Mouse (Mus musculus): Measurements from ENCODE around the gene Hnrnpf.
"Not testable (repeated sequence)": the region's sequence is repeated elsewhere in the genome, so short reads cannot be mapped to it uniquely, and the experiment has no call there.

Gene Hnrnpf

GRCm38 (mm10) chr6:117900126-117901080, at the start of gene Hnrnpf:
Gene Hnrnpf, plus strand, starts transcription at chr6:117900324.
- DNase-seq (ENCODE audit: low spot score in 2 of 2) = peak in 1 of 2 experiments; percentile 58

DNA sequence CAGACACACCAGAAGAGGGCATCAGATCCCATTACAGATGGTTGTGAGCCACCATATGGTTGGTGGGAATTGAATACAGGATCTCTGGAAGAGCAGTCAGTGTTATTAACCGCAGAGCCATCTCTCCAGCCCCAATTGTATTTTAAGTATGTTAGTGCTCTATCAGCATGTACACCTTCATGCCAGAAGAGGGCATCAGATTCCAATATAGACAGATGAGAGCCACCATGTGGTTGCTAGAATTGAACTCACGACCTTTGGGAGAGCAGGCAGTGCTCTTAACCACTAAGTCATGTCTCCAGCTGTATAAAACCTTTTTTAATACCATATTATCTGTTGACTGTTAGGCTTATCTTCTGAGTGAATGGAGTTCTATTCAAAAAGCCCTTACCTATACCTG, 48.4 kb upstream of the Hnrnpf start:
- DNase-seq (ENCODE audit: low spot score in 2 of 2) = no peak

DNA sequence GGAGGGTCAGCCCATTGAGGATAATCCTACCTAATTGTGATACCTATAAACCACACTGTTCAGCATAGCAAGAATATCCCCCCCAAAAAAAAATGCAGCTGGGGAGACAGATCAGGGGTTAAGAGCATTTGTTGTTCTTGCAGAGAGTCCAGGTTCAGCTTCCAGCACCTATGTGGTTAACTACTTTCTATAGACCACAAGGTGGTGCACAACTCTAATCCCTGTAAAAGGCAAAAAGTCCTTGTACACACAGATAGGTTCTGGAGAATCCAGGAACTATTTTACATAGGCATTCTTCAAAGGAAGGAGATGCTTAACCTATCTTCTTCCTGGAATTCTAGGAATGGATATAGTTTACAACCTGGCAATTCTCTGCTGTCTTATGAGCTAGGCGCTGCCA, 42.1 kb upstream of the Hnrnpf start:
- DNase-seq (ENCODE audit: low spot score in 2 of 2) = no peak

- no peak for DNase-seq (ENCODE audit: low spot score in 2 of 2)
Observed at GRCm38 (mm10) chr6:117861848-117862247, 38.3 kb upstream of the Hnrnpf start, which contains the start of gene Zfp239. Gene Zfp239, plus strand, starts transcription at chr6:117862100.

GRCm38 (mm10) chr6:117862465-117862864, 37.7 kb upstream of the Hnrnpf start:
- DNase-seq (ENCODE audit: low spot score in 2 of 2) = no peak

DNA sequence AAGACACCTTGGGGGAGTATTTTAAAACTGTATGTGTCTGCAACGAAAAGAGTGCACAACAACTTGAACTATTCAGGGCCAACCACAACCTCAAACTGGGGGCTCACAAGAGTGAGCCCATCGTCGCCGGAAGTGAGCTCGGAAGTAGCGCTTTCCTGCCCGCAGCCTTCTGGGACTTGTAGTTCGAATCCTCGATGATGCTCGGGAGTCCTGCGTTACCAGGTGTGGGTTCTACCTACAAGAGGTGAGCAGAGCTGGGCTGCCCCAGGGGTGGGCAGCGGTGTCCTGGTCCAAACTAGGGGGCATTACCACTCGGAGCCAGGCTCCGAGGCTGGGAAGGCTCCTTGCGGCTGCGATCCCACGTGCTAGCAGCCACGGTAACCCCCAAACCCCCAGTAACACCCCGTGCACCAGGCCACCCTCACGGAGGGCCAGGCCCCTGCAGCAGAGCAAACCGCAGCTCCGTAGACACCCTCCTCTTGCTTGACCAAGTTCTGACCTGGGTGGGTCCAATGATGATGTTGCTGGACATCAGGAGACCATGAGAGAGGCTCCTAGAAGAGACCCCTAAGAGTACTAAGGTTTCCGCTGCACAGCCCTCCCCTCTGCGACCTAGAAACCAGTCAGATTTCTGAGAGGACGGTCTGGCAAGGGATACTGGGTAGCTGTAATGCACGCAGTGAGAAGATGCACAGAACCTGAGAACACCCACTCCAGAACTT, 37.1 kb upstream of the Hnrnpf start:
- peak; percentile 57 to 80 for DNase-seq (ENCODE audit: low spot score in 2 of 2)

DNA sequence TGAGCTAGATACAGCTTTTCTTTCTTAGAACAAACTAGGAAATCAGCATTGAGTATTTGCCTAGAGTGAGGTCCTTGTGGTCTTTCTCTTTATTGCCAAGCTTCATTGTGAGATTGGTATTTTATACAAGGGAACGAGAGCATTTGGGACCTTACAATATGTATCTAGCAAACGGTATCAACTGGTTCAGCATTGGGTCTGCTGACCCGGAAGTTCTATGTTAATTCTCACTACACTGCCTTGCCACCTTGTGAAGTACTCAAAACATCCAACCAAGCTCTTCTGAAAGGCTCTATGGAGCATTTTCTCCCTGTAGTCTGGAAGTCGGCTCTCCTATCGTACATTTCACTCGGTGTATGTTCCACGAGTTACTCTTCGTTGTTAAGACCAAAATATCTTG, 36.4 kb upstream of the Hnrnpf start:
- no peak for DNase-seq (ENCODE audit: low spot score in 2 of 2)

DNA sequence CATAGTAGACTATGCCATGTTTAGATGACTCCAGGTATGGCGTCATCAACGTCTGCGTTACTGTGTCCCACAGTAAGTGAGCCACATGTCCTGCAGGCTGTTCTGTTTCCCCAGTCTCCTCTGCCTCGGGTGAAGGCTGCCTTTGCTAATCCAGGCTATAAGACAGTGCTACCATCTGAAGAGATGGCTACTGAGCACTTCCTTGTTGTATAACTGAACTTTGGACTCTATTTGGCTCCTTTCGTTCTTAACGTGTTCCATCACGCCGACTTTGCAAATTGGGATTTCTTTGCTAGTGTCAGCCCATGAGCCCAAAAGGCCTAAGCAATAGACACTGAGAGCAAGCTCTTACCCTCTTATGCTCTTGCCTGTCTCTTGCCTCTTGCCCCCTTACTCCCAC, 31.9 kb upstream of the Hnrnpf start:
- no peak for DNase-seq (ENCODE audit: low spot score in 2 of 2)

- DNase-seq (ENCODE audit: low spot score in 2 of 2) = no peak
Observed at GRCm38 (mm10) chr6:117871034-117871433, 29.1 kb upstream of the Hnrnpf start.

DNA sequence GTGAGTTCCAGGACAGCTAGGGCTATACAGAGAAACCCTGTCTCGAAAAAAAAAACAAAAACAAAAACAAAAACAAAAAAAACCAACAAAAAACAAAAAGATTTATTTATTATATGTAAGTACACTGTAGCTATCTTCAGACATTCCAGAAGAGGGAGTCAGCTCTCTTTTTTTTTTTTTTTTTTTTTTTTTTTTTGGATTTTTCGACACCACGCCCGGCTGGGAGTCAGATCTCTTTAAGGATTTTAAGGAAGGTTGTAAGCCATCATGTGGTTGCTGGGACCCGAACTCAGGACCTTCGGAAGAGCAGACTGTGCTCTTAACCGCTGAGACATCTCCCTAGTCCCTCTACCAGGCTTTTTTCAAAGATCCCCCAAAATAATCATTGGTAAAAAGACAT, 26.7 kb upstream of the Hnrnpf start:
- DNase-seq (ENCODE audit: low spot score in 2 of 2) = not testable (repeated sequence)

DNA sequence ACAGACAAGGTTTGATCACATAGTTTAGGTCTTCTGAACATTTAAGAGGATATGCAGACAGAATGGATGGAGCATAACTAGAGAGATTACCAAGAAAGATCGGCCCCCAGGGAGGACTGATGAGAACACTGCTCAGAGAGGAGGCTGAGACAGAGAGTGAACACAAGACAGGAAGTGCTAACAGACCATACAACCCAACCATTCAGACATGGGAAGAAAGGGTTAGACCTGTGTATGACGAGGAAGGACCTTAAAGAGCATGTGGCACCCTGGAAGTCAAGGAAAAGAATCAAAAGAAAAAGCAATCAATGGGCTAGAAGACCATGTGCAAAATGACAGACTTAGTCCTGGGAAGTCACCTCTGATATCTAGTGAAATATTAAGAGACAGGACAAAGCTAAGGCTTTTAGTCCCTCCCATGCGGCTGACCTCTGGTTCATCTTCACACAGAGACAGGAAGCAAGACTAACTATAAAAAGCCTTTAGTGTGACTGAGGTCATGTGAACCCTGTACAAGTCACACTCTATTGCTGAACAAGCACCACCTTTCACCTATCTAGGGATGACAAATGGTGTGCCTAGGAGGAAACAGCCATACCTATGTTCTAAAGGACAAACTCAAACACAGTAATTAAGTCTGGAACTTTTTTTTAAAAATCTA, 25.4 kb upstream of the Hnrnpf start:
- no peak for DNase-seq (ENCODE audit: low spot score in 2 of 2)

DNA sequence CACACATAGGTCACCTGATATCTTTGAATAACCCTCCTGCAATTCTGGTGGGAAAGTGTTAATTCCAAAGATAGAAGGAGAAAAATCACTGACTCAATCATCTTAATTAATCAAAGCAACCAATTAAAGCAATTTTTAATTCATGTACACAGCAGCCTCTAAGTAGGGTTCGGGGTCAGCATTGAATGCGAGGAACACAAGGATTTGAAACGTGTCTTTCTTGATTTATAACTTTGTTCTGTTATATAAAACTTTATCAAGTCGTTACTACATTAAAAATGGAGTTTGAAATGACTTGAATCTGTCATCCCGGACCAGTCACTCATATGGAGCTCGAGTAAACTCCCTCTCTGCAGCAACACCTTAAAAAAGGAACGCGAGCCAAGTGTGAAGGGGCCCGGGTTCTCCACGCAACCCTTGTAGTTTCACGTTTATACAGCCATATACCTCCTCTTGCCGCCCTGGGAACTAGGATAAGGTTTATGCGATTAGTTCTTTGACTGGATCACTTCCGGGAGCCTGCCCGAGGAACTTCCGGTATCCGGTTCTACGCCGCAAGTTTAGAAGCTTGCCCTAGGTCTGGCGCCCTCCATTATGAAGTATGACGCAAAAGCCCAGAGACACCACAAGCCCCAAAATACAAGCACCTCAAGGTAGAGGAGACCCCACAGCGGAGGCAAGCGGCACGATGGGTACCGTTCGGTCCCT, 21.3 kb upstream of the Hnrnpf start:
- peak in 1 of 2 experiments; percentile 84 for DNase-seq (ENCODE audit: low spot score in 2 of 2)

DNA sequence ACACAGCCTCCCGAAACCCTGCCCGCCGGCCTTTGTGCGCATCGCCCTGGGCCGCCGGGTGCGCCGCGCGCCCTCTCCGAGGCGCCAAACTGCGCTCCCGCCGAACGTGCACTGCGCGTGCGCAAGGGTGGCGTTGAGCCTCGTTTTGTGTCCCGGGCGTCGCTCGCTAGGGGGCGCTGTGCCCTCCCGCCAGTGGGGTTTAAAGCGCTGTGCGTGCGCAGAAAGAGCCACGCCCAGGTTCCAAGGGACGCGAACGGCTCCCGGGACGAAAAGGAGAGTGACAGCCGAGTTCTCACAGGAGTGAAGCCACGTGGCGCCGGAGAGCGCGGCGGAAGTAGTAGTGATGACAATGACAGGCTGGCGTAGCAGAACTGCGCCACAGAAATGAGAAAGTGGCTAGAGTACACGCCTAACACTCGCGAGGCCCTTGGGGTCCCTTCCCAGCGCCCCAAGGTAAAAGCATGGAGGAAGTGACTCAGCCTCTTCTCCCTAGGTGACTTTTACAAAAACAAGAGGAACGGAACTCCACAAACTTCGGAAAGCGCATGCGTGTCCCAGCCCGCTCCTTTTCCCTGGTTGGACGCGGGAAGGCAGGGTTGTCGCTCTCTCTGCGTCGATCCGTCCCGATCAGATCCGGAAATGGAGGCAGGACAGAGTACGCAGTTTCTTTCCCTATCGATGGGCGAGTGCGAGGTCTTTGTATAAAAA, 20.6 kb upstream of the Hnrnpf start:
- DNase-seq (ENCODE audit: low spot score in 2 of 2) = peak; percentile 99 to 100

GRCm38 (mm10) chr6:117880394-117880838, 19.7 kb upstream of the Hnrnpf start:
- no peak for DNase-seq (ENCODE audit: low spot score in 2 of 2)

DNA sequence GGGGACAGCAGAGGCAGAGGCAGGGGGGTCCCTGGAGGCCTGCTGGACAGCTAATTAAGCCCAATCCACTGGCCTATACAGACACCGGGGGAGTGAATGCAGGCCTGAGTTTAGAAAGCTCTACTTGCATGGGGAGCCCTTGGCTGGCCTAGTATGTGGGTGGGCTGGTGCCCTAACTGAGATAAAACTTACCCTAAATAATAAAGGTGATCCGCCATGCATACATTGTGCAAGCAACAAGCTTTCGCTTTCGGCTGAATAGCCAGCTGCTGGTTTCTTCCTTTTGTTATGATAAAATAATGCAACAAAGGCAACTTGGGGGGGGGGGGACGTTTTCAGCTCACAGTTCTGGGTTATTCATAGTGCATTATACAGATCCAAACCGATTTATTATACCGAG, 18.9 kb upstream of the Hnrnpf start:
- no peak for DNase-seq (ENCODE audit: low spot score in 2 of 2)

GRCm38 (mm10) chr6:117881997-117882396, 18.1 kb upstream of the Hnrnpf start:
- DNase-seq (ENCODE audit: low spot score in 2 of 2) = no peak

DNA sequence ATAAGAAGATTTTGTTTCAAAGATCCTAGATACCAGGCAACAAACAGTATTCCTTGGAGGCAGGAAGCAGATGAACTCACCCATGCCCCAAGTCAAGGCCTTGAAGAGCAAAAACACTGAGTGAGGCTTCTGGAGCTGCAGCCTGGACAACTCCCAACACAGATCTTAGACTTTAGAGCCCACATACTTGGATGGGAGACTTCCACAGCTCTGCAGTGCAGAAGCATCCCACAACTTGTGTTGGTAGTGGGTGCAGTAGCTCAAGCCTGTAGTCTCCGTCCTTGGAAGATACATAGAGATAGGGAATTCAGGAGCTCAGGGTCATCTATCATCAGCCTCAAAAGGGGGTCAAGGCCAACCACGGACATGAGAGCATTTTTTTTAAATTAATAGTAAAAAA, 14.2 kb upstream of the Hnrnpf start:
- DNase-seq (ENCODE audit: low spot score in 2 of 2) = no peak

DNA sequence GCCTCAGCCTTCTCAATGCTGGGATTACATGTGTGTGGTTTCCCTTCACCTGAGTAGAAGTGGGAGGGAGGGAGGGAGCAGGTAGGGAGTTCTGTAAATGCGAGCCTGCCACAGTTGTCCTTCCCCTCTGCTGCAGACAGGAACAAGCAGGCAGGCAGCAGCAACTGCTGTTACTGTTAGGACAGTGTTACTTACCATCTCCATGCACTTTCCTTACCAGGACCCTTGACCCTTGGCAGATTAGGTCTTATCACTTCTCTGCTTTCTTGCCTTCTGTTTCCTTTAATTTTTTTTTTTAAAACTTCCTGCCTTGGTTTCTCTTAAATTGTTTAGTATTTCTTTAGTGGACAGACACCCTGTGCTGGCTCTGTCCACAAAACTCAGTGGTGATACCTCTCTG, 12.1 kb upstream of the Hnrnpf start:
- no peak for DNase-seq (ENCODE audit: low spot score in 2 of 2)

- DNase-seq (ENCODE audit: low spot score in 2 of 2) = peak in 1 of 2 experiments; percentile 50
Observed at GRCm38 (mm10) chr6:117888642-117889096, 11.5 kb upstream of the Hnrnpf start.

DNA sequence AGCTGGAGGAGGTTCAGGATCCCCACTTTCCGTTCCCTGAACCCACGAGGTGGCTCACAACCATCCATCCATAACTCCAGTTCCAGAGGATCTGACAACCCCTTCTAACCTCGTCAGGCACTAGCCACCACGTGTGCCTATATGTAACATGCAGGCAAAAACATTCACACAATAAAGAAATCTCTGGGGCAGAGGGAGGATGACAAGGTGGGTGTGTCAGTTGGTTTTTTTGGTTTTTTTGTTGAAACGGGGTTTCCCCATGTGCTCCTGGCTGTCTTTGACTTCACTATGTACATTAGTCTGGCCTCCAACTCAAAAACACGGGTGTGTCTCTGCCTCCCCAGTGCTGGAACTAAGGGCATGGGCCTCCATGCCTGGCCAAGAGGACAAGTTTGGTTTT, 9.9 kb upstream of the Hnrnpf start:
- no peak for DNase-seq (ENCODE audit: low spot score in 2 of 2)
